Mouse (Mus musculus) macrophage (primary cell): Measurements from ENCODE around the gene Crat. TPM values are rescaled to one million over a fixed set of nuclear protein-coding genes. Genes with fewer than 3 reads are reported as not detected.
A peak's percentile ranks its signal among the peaks of the same experiment; 100 is the strongest.

ENCODE experiments used
- H3K27ac ChIP-seq: fragments of 350-480 bp; formaldehyde crosslinking; 2 replicates; pipeline ENCODE4 v1.9.0; 2021
- H3K36me3 ChIP-seq: fragments of 350-480 bp; formaldehyde crosslinking; 2 replicates; pipeline ENCODE4 v1.9.0; 2021; ENCODE audit errors: inconsistent target
- H3K4me3 ChIP-seq: fragments of 350-480 bp; formaldehyde crosslinking; 2 replicates; pipeline ENCODE4 v1.9.0; 2021; ENCODE audit errors: inconsistent target
- H3K79me2 ChIP-seq: fragments of 350-480 bp; formaldehyde crosslinking; 2 replicates; pipeline ENCODE4 v1.9.0; 2021; ENCODE audit errors: inconsistent target
- WGBS: methylation state at CpG from one replicate; pipeline ENCODE4 v1.1.7; 2026; ENCODE audit warnings: inconsistent platforms; ENCODE audit not compliant: missing documents; 5-methylcytosine and 5-hydroxymethylcytosine counted together
- polyA plus RNA-seq: library from polyadenylated mRNA; stranded (reverse); fragments of 250-400 nt; gene quantifications from 3 replicates; pipeline ENCODE4 v1.2.4, GENCODE M21; 2018; ENCODE audit warnings: inconsistent platforms

Gene Crat
- polyA plus RNA-seq, 1 experiment from 2014 or later: 68.4 TPM

DNA sequence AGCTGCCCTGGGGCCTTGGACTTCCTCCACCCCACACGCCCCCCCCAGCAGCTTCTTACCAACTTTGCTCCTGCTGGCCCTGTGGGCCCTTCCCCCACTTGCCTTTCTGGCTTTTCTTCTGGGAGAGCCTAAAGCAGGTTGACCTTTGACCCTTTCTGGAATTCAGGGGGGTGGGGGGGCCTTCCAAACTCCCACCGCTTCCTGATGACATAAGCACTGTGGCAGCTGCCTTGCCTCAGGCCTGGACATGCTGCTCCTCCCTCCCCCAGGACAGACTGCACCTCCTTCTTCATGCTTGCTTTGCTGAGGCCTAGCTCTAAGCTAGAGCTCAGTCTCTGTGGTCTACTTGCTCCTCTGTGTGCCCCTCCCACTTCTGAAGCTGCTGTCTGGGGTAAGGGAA, 29.7 kb upstream of the Crat start:
- WGBS: 94% methylated on average over 2 of the region's 2 CpGs
- no peak overlapping the region for H3K27ac ChIP-seq

DNA sequence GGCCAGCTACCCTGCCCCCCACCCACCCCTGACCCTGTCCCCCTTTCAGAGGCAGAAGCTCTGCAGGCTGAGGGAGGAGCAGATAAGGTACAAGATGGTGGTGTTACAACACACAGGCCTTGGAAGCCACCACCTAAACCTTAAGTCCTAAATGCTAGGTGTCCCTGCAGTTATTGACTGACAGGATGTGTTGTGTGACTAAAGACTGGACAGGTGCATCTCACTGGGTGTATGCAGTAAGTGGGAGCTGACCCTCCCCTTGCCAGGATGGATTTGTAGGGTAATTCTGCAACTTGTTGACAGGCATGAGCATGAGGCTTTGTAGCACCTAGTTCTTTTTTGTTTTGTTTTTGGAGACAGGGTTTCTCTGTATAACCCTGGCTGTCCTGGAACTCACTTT, 28.8 kb upstream of the Crat start:
- H3K27ac ChIP-seq: no peak overlapping the region

More for the DNA sequence above, 29.7 kb upstream of the Crat start:
- H3K4me3 ChIP-seq: no peak overlapping the region
- H3K79me2 ChIP-seq: peaks cover 18% of the 10 kb centered on the region; the same call in 1 of the 2 replicates
- H3K36me3 ChIP-seq: peaks cover 37% of the 10 kb centered on the region; the same call in 1 of the 2 replicates

DNA sequence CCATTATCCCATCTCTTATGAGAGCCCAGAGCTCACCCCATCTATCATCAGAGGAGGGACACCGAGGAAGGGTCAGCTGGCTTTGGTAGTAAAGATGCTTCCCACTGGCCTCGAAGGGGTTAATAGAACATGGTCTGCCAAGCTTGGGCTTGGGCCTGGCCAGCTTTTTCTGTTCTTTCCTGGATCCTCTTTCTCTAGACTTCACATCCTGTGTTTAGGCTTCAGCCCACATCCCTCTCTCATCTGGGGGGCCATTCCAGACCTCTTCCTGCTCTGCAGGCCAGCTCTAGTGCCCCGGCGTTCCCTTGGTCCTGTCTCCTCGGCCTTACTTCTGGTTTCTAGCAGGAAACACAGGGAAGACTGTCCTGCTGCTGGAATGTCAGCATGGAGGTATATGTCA, 28.4 kb upstream of the Crat start:
- Histone ChIP-seq H3K27ac (no peak overlapping the region), H3K4me3 (no peak overlapping the region), H3K36me3 (peaks cover 25% of the 10 kb centered on the region; the same call in 1 of the 2 replicates), H3K79me2 (peaks cover 18% of the 10 kb centered on the region; the same call in 1 of the 2 replicates)
- WGBS: 83% methylated on average over 5 of the region's 5 CpGs

More for the DNA sequence above, 28.8 kb upstream of the Crat start:
- H3K79me2 ChIP-seq: peaks cover 18% of the 10 kb centered on the region; the same call in 1 of the 2 replicates
- H3K36me3 ChIP-seq: peaks cover 28% of the 10 kb centered on the region; the same call in 1 of the 2 replicates
- no peak overlapping the region for H3K4me3 ChIP-seq

GRCm38 (mm10) chr2:30443281-30443680, 27.7 kb upstream of the Crat start:
- 86% methylated on average over 4 of the region's 4 CpGs for WGBS
- no peak overlapping the region for H3K4me3 ChIP-seq
- peaks cover 18% of the 10 kb centered on the region; the same call in 1 of the 2 replicates for H3K79me2 ChIP-seq
- peaks cover 27% of the 10 kb centered on the region; the same call in 1 of the 2 replicates for H3K36me3 ChIP-seq
- H3K27ac ChIP-seq: peak overlapping the region; percentile 100

- Histone ChIP-seq H3K27ac (peak overlapping the region; percentile 100), H3K4me3 (peak overlapping the region; percentile 25), H3K79me2 (peaks cover 18% of the 10 kb centered on the region; the same call in 1 of the 2 replicates), H3K36me3 (peaks cover 34% of the 10 kb centered on the region; the same call in 1 of the 2 replicates)
- WGBS: 60% methylated on average over 5 of the region's 5 CpGs
These were observed 26.9 kb upstream of the Crat start for GRCm38 (mm10) chr2:30442498-30442890.

DNA sequence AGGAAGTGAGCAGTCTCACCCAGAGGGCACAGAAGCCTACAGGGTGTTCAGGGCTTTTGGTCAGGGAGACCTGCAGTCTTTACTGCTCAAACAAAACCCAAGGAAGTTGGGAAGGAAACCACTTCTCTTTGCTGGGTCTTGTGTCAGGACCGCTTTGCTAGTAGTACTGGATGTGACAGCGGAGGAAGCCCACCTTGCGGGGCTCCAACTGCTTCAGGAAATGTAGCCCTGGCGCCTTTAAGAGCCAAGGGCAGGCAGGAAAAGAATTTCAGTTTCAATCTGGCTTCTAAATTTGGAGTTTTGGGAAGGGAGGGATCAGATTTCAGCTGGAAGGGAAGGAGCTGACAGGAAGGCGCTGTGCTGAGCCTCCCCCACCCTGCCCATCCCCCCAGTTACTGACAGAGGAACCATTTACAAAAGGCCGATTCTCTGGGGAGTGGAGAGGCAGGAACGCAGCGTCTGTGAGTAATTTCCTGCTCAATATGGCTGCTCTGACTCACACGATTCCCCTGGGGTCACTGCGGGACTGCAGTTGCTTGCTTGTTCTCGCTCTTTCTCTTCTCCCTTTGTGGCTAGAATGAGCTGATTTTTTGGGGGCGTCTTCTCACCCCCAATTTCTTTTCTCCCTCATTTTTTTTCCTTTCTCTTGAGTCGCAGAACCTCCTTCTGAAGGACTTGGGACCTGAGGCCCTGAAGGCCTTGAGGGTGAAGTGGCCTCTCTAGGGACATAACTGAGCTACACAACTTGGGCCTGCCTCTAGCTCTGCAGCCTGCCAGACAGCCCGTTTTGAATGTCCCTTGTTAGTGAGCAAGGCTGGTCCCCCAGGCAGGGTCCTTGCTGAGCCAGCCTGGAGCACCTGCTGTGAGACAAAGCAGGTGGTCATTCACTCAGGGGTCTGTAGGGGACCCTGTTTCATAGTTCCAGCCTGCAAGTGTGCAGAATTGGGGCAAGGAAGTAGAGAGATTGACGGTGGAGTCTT, 26.2 kb upstream of the Crat start:
- Histone ChIP-seq H3K4me3 (peak overlapping the region; percentile 25), H3K27ac (peak overlapping the region; percentile 100), H3K79me2 (peaks cover 18% of the 10 kb centered on the region; the same call in 1 of the 2 replicates), H3K36me3 (peaks cover 38% of the 10 kb centered on the region; the same call in 1 of the 2 replicates)
- WGBS: 5% methylated on average over 15 of the region's 15 CpGs

DNA sequence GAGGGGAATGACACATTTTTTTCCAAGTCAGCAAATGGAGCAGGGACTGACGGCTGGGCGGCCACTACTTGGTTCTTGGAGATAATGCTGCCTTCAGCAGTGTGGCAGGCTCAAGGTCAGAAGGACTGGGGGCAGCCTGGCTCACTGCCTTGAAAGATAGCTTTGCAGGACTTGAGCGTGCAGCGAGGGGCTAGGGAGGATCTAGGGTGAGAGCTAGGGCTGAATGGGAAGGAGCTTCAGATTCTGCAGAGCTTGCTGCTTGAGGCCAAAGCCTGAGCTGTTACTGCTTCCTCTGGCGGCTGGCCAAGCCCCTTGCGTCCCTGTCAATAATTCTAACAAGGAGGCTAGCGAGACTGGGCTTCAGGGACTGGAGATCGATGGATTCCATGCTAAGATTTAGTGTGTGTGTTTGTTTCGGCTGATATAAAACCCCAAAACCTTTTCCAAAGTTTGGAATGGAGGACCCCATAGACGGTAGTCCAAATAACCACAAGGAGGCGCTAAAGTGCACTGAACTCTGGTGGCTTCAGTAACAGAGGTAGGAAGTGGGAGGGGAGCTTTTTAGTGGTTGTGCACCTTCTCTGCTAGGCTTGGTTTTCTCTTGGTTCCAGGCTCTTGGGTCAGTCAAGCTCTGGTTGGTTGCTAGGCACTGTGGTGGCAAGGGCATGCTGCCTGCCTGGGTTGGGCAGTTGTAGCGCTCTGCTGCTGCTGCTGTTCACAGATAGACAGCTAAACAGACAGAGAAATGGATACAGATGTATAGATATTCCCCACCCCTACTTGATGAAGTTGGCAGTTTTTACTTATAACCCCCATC, 25.3 kb upstream of the Crat start:
- 12% methylated on average over 8 of the region's 12 CpGs for WGBS
- H3K27ac ChIP-seq: peak overlapping the region; percentile 100
- H3K79me2 ChIP-seq: peaks cover 18% of the 10 kb centered on the region; the same call in 1 of the 2 replicates
- peak overlapping the region; percentile 25; the same call in 1 of the 2 replicates for H3K4me3 ChIP-seq
- H3K36me3 ChIP-seq: peaks cover 31% of the 10 kb centered on the region; the same call in 1 of the 2 replicates

DNA sequence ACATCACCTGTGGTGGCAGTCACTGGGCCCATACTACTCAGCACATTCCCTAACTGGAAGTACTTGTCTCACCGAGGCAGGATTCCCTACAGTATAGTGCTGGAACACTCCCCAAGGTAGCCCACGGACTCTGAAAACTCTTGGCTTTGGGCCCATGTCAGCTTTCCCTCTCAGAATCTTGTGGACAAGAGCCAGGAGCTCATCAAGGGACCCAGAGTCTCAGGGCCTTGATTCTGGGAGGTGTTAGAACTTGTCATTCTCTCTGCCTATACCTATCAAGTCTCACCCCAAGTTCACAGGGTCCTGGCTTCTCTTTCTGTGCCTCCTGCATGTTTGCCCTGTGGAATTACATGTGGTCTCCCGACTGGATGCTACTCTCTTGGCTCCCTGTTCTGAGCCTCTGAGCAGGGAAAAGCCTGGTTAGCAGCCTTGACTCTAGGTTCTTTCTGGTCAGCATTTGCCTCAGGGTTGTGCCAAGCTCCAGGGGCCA, 24.6 kb upstream of the Crat start:
- WGBS: 91% methylated on average over 3 of the region's 3 CpGs
- H3K79me2 ChIP-seq: peaks cover 18% of the 10 kb centered on the region; the same call in 1 of the 2 replicates
- no peak overlapping the region for H3K4me3 ChIP-seq
- peaks cover 27% of the 10 kb centered on the region; the same call in 1 of the 2 replicates for H3K36me3 ChIP-seq
- peak overlapping the region; percentile 100 for H3K27ac ChIP-seq

DNA sequence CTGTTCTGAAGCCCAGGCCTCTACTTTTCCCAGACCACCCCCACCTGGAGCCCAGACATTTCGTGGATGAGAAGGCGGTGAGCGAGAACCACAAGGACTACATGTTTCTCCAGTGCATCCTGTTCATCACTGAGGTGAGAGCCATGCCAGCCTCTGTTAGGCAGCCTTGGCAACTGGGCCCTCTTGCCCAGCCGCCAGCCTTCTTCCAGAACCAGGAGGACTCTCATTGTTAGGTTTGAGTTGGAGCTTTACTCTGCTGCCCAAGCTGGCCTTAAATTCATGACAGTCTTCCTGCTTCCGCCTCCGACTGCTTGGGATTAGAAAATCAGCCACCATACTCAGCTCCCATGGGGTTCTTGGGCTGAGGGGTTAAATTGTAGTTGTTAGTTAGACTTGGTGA, 24.0 kb upstream of the Crat start:
- H3K79me2 ChIP-seq: peaks cover 18% of the 10 kb centered on the region; the same call in 1 of the 2 replicates
- H3K4me3 ChIP-seq: no peak overlapping the region
- 95% methylated on average over 6 of the region's 6 CpGs for WGBS
- H3K36me3 ChIP-seq: peaks cover 24% of the 10 kb centered on the region; the same call in 1 of the 2 replicates
- H3K27ac ChIP-seq: peak overlapping the region; percentile 100

GRCm38 (mm10) chr2:30437791-30438190, 22.2 kb upstream of the Crat start:
- Histone ChIP-seq H3K4me3 (no peak overlapping the region), H3K36me3 (peaks cover 35% of the 10 kb centered on the region; the same call in 1 of the 2 replicates), H3K79me2 (peaks cover 4% of the 10 kb centered on the region; the same call in 1 of the 2 replicates), H3K27ac (no peak overlapping the region)
- WGBS: 94% methylated on average over 4 of the region's 4 CpGs

- Histone ChIP-seq H3K4me3 (no peak overlapping the region), H3K79me2 (no peaks in the 10 kb centered on the region), H3K36me3 (peaks cover 44% of the 10 kb centered on the region; the same call in 1 of the 2 replicates), H3K27ac (no peak overlapping the region)
- WGBS: 89% methylated on average over 4 of the region's 4 CpGs
These were observed 21.2 kb upstream of the Crat start for GRCm38 (mm10) chr2:30436809-30437208.

- Histone ChIP-seq H3K79me2 (no peaks in the 10 kb centered on the region), H3K27ac (no peak overlapping the region), H3K36me3 (peaks cover 51% of the 10 kb centered on the region; the same call in 1 of the 2 replicates), H3K4me3 (no peak overlapping the region)
- WGBS: 88% methylated on average over 5 of the region's 5 CpGs
These were observed 20.5 kb upstream of the Crat start for GRCm38 (mm10) chr2:30436156-30436545.

- Histone ChIP-seq H3K27ac (no peak overlapping the region), H3K4me3 (no peak overlapping the region), H3K36me3 (peaks cover 57% of the 10 kb centered on the region; the same call in 1 of the 2 replicates), H3K79me2 (no peaks in the 10 kb centered on the region)
- 61% methylated on average over 5 of the region's 5 CpGs for WGBS
These were observed 19.9 kb upstream of the Crat start for GRCm38 (mm10) chr2:30435326-30436155.
